Mouse (Mus musculus) right cerebral cortex, adult 18-20 months (tissue): Measurements from ENCODE around the gene Abhd2.

Experiments
- DNase-seq: peaks from one replicate; pipeline ENCODE4 v3.0.0; 2022; ENCODE audit warnings: mixed read lengths

Abhd2 gene

DNA sequence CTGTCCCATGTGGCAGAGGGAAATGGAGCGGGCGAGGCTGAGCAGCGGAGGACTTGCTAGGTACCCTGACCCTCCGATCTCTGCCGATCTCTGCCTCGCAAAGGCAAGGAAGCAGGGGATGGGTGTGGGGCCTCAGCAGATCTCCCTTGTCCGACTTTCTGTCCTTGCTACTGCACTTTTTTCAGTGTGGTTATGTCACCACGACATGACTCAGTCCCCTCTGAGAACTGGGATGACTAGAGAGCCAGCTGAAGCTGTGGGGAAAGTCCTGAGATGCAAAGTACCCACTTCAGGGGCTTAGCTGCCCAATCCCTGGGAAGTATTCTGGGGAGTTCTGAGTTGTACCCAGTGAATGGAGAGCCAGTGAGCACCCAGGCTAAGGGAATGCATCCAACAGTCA is 114.1 kb downstream of the Abhd2 start:
- DNase-seq = no peak

- no peak for DNase-seq
Observed at GRCm38 (mm10) chr7:79387991-79388390, 115.0 kb downstream of the Abhd2 start.

DNA sequence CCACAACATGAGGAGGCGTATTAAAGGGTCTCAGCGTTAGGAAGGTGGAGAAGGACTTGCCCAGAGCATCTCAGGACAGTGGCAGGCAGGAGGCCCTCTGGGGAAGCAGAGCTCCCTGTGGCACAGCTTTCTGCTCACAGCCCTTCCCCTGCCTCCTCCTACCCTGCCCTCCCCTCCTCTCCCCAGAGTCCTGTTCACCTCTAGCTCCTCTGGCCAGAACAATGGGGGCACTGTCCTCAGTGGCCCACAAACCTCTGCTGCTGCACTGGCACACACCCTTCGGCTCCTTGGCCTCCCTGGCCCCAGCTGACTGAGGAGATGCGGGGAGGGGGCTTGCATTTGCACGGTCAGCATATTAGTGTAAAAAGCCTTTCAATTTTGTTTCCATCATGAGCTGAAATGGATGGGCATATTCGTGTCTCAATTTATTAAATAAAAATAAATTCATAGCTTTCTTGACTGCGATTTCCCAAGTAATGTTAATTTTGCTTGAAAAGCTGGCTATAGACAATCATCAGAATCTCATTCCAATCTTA is 115.7 kb downstream of the Abhd2 start:
- DNase-seq = no peak

GRCm38 (mm10) chr7:79390141-79390708 is 117.2 kb downstream of the Abhd2 start:
- no peak for DNase-seq

DNA sequence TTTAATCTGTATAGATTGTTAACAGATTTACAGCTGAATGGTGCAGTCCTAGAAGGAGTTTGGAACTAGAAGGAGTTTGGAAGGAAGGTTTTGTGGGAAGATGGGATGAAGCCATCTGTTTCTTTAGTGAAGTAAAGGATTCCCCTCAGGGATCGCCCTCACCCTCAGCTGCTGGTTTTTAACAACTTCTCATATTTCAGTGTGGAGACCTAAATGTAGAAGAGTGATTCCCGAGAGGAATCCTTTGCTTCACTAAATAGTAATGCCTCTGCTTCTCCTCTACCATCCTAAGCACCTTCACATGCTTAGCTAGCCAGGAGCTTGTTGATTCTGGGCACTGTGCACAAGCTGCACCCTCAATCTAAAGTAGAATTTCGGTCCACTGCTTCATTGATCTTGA is 118.5 kb downstream of the Abhd2 start:
- DNase-seq = no peak

DNA sequence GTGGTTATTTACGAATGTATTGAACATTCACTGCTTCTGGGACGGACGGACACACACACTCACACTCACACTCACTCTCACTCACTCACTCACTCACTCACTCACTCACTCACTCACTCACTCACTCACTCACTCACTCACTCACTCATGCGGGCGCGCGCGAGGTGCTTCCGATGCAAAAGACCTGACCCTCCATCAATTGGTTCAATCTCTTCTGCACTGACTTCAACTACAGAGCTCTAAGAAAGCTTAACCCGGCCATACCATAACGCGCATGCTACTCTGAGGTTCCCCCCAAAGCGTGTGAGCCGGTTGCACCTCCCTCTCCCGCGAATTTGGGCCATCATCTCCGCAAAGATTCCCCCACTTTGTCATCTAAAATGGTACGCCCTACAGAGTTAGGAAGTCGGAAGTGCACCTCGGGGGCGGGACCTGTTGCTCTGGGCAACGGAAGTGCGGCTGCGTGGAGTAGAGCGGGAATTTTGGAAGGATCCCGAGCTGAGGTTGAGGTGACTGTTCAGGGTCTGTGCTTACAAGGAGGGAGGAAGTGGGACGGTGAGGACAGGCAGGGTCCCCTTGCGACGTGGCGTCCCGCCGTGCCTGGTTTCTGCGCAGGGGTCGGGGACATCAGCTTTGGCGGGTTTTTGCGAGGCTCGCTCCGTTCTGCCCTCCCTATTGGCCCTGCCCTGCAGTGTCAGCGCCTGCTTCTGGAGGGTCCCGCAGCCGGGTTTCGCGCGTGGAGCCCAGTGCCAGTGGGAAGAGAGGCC is 119.1 kb downstream of the Abhd2 start, which contains the start of gene Fanci:
Gene Fanci, plus strand, starts transcription at position 47 of the 767 bp plus-strand sequence.
- DNase-seq = peak; percentile 94

GRCm38 (mm10) chr7:79392860-79393513 is 120.0 kb downstream of the Abhd2 start:
- DNase-seq = no peak

- no peak for DNase-seq
Observed at GRCm38 (mm10) chr7:79393924-79394323, 120.9 kb downstream of the Abhd2 start.

- no peak for DNase-seq
Observed at GRCm38 (mm10) chr7:79394666-79395065, 121.7 kb downstream of the Abhd2 start.

DNA sequence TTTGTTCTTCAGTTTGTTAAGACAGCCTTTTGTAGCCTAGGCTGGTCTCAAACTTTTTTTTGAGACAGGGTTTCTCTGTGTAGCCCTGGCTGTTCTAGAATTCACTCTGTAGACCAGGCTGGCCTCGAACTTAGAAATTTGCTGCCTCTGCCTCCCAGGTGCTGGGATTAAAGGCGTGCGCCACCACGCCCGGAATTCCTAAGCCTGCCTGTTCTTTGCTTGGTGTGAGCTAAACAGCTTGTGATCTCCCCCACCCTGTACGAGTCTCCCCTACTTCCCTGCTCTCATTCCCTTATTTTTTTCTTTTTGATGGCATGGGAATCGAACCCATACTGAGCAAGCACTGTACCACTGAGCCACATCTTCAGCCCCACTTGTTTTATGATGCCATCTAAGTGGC is 122.2 kb downstream of the Abhd2 start:
- DNase-seq = no peak

DNA sequence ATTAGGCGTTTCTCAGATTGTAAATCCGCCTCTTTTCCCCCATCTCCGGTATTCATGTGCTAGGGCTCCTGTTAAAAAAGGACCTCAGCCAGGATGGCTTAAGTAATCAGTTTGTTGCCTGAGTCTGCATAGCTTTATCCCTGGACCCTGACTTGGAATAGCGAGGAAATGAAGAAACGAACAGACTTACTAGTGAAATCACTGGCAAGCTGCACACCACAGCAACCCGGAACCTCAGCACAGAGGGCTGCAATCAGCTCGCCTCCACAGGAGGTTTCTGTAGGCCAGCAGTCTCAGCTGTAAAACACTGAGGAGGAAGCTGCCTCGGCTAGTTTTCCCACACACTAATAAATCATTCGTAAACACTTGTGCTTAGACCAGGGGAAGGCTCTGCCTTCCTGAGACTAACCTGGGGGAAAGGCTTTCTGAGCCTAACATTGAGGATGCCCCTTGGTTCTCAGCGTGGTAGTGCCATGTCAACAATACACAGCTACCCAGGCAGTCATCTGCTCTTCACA is 124.5 kb downstream of the Abhd2 start:
- no peak for DNase-seq

DNA sequence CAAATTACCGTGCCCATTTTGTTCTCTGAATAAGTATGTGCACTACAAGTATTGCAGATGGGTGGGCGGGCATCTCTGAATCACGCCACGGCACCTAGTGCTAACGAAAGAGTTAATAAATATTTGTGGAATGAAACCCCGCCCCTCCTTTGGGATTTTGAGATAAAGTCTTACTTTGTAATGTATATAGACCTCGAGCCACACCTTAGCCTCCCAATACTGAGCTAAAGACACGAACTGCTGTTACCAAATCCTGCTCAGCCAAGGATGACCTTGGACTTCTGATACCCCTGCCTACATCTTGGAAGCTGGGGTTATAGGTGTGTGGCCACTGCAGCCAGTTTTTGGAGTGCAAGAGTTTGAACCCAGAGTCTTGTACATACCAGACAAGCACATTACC is 125.4 kb downstream of the Abhd2 start:
- no peak for DNase-seq

DNA sequence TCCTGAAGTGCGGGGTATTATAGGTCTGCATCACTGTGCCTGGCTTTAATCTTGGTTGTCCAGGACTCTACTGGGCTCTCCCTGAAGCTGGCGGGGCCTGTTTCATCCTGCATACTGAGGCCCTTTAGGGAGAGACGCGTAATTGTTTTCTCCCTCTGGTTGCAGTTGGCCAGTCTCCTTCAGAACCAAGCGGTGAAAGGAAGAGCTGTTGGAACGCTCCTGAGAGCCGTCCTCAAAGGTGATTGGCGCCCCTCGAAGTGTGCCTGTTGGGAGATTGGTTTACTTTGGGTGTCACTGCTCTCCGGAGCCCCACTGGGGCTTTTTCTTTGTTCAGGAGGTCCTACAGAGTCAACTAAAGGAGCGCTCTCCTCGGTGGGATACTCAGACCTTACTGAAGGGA is 126.0 kb downstream of the Abhd2 start:
- DNase-seq = no peak

GRCm38 (mm10) chr7:79400296-79400695 is 127.3 kb downstream of the Abhd2 start:
- DNase-seq = no peak

DNA sequence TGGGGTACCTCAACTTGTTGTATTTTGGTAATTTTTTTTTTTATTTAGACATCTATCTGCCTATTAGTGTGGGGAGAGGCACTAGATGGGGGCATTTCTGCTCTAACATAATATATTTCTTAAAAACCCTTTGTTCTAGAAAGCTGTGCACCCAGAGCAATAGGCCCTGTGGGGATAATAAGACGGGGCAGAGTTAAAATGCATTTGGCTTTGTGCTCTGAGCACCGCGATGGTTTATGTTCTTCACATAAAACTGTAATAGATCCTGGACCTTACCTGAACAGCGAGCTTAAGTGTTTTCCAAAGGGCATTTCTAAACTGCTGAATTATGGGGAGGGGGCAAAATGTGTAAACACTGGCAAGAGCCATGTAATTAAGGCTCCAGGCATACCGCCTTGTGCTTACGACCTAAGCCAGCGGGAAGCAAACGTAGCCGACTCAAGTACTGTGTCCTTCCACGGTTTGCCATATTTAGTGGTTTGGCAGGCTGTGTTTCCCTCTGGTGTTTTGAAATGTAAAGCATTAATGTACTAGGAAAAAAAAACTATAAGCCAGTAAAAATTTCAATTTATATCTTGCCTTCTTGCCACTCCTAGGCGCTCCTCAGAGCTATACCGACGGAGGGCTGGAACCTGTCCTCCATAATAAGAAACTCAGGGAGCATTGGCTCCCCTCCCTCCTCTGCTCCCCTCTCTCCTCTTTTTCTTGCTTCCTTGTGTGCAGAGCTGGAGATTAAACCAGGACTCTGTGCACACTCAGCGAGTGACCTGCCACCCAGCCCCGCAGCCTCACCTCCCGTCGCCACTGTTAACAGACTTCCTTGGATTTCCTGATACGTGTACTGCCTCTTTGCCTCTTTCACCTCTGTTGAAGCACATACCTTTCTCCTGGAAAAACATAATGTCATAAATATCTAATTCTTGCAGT is 141.7 kb downstream of the Abhd2 start:
- no peak for DNase-seq
